9 mouse cellular contexts compared by ENCODE assay signal in the genomic region with DNA sequence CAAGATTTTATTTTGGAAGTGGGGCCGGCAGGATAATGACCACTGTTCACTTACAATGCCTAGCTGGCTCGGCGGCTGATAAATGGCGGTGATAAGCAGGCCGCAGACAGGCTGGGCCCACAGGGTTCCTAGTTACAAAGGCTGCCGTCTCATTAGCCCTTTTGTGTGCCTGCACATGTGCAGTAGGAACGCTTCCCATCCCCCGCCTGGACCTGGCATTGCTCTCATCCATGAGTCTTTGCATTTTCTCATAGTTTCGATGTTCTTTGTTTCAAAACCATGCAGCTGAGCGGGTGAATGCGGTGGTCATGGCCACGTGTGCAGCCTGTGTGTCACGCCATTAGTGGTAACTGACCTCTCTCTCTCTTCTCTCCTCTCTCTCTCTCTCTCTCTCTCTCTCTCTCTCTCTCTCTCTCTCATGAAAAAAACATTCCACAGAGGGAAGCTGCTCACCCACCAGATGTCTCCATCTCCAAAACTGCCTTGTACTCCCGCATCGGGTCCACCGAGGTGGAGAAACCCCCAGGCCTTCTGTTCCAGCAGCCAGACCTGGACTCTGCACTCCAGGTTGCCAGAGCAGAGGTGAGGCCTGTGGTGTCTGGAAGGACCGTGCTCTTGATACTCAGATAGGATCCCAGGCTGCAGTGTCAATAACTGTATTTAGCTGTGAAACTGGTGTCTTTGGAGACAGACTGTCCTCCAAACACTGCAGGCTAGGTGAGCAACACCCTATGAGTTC. TPM values are rescaled to one million over a fixed set of nuclear protein-coding genes. Genes with fewer than 3 reads are reported as not detected.
DNase-seq lines count a peak whose midpoint lies in the region; ATAC-seq lines count a peak whose summit lies in the region.
"Had no signal": no experiment of that assay in that cellular context is flagged by ENCODE, and none has a peak within 500 bp of the region (broad histone marks: within the 10 kb centered on the region; RNA-seq: fewer than 3 reads in every experiment).

No protein-coding gene starts in this region.

- DNase-seq in layer of hippocampus, adult 9-11 months = peak; percentile 41
- DNase-seq in layer of hippocampus, adult 18-20 months (ENCODE audit: low spot score in 2 of 2) = no peak
- no peak for DNase-seq in ovary, adult 18-20 months (ENCODE audit: low spot score)
- no peak for DNase-seq in lung, postnatal 4 days
- DNase-seq in frontal cortex, postnatal 14 days (ENCODE audit: low spot score in 2 of 2) = no peak
- DNase-seq: lung, adult 2 months had no signal

- WGBS in embryonic facial prominence, embryonic 12.5 days = 67% methylated on average over 17 of the region's 17 CpGs
- 58% methylated on average over 17 of the region's 17 CpGs for WGBS in intestine, embryonic 15.5 days
- WGBS in neural tube, embryonic 15.5 days = 10% methylated on average over 17 of the region's 17 CpGs

- no peaks in the 10 kb centered on the region for H3K27me3 ChIP-seq in embryonic facial prominence, embryonic 12.5 days
- H3K27me3 ChIP-seq in intestine, embryonic 15.5 days (replicated peaks) = no peaks in the 10 kb centered on the region
- no peaks in the 10 kb centered on the region for H3K27me3 ChIP-seq in neural tube, embryonic 15.5 days (replicated peaks)

- H3K4me2 ChIP-seq in embryonic facial prominence, embryonic 12.5 days (replicated peaks) = no peak overlapping the region
- no peak overlapping the region for H3K4me2 ChIP-seq in intestine, embryonic 15.5 days (replicated peaks)
- H3K4me2 ChIP-seq in neural tube, embryonic 15.5 days = no peak overlapping the region

- H3K27ac ChIP-seq in embryonic facial prominence, embryonic 12.5 days = peak overlapping the region; percentile 54
- no peak overlapping the region for H3K27ac ChIP-seq in intestine, embryonic 15.5 days
- H3K27ac ChIP-seq in neural tube, embryonic 15.5 days (replicated peaks) = peak overlapping the region; percentile 76

- ATAC-seq in embryonic facial prominence, embryonic 12.5 days (ENCODE audit: insufficient number of reproducible peaks, insufficient read depth, low FRiP score, low TSS enrichment) = no peak; the same call in 1 of the 2 replicates
- ATAC-seq in intestine, embryonic 15.5 days = peak; percentile 62
- ATAC-seq in neural tube, embryonic 15.5 days (ENCODE audit: low FRiP score) = peak; percentile 60

- H3K36me3 ChIP-seq in embryonic facial prominence, embryonic 12.5 days = peaks cover 60% of the 10 kb centered on the region
- peaks cover 18% of the 10 kb centered on the region for H3K36me3 ChIP-seq in intestine, embryonic 15.5 days
- peaks cover 50% of the 10 kb centered on the region for H3K36me3 ChIP-seq in neural tube, embryonic 15.5 days

- no peak overlapping the region for H3K9ac ChIP-seq in embryonic facial prominence, embryonic 12.5 days
- H3K9ac ChIP-seq in intestine, embryonic 15.5 days = no peak overlapping the region
- H3K9ac ChIP-seq in neural tube, embryonic 15.5 days (replicated peaks) = no peak overlapping the region

- no peaks in the 10 kb centered on the region for H3K9me3 ChIP-seq in embryonic facial prominence, embryonic 12.5 days
- no peaks in the 10 kb centered on the region for H3K9me3 ChIP-seq in intestine, embryonic 15.5 days
- H3K9me3 ChIP-seq in neural tube, embryonic 15.5 days (replicated peaks) = no peaks in the 10 kb centered on the region

- no peaks in the 10 kb centered on the region; the same call in 1 of the 2 replicates for H3K4me1 ChIP-seq in embryonic facial prominence, embryonic 12.5 days
- H3K4me1 ChIP-seq in intestine, embryonic 15.5 days (replicated peaks) = no peaks in the 10 kb centered on the region; the same call in 1 of the 2 replicates
- H3K4me1 ChIP-seq in neural tube, embryonic 15.5 days = peaks cover 20% of the 10 kb centered on the region

- H3K4me3 ChIP-seq in embryonic facial prominence, embryonic 12.5 days = no peak overlapping the region
- H3K4me3 ChIP-seq in intestine, embryonic 15.5 days (replicated peaks) = no peak overlapping the region
- H3K4me3 ChIP-seq in neural tube, embryonic 15.5 days (replicated peaks) = no peak overlapping the region

RNA-seq across cellular contexts. Expression of gene Btbd16, which starts 22.9 kb away (rescaled TPM):
- total RNA-seq in layer of hippocampus, adult 18-20 months (2021) = under 1 TPM; 0.74 to 0.94 TPM
- 0.04 TPM in 1 of 2 replicates, not detected in the other for polyA plus RNA-seq in embryonic facial prominence, embryonic 12.5 days (2016; fragmentation: Nextera tagmentation; extraction: Ambion mirVana)
- polyA plus RNA-seq in intestine, embryonic 15.5 days (2015; fragmentation: Nextera tagmentation; extraction: Ambion mirVana) = 0.05 and 0.06 TPM in 2 replicates
- 0.05 TPM in 1 of 2 replicates, not detected in the other for polyA plus RNA-seq in neural tube, embryonic 15.5 days (2015; fragmentation: Nextera tagmentation; extraction: Ambion mirVana)
- polyA plus RNA-seq: lung, adult 2 months had no signal
